Mouse (Mus musculus) ES-CJ7 (cell line): Measurements from ENCODE around the gene Gm20403.
"Not testable (repeated sequence)": the region's sequence is repeated elsewhere in the genome, so short reads cannot be mapped to it uniquely, and the experiment has no call there.

Source experiments
- DNase-seq: peaks from one replicate; pipeline ENCODE4 v3.0.0; 2011; ENCODE audit warnings: low read depth, low spot score

Gene Gm20403

DNA sequence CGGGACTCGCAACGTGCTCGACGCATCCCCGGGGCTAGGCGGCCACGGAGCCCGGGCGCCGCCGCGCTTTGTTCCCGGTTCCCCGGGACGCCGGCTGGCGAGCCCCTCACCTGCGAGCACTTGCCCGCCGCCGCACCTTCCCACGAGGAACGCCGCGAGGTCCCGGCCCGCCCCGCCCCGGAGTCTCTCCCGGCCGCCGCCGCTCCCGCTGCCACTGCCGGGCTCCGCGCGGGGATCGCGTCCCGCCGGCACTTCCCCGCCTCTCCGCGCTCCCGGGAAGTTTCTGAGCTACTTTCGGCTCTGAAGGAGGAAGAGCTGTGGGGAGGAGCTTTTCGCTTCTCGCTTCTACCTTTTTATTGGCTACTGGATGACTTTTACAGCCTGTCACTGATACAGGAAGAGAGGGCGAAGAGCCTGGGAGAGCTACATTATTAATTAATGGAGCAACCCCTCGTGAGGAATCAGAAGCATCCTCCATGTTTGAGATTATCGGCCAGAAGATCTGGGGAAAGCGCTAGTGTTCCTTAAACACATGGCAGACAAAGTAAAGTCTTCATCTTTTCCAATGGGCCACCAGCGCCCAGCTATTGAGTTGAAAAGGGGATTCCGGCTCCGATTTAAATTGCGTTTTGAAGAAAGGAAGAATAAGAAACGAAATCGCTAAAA is at the start of gene Gm20403:
Gene Gm20403 (minus strand): TSS at position 478 of the 666 bp plus-strand sequence.
- DNase-seq = peak; percentile 82

- no peak for DNase-seq
Measured at GRCm38 (mm10) chr12:55027088-55027487, 40.8 kb upstream of the Gm20403 start.

GRCm38 (mm10) chr12:55023284-55023683 is 37.0 kb upstream of the Gm20403 start:
- DNase-seq = no peak

DNA sequence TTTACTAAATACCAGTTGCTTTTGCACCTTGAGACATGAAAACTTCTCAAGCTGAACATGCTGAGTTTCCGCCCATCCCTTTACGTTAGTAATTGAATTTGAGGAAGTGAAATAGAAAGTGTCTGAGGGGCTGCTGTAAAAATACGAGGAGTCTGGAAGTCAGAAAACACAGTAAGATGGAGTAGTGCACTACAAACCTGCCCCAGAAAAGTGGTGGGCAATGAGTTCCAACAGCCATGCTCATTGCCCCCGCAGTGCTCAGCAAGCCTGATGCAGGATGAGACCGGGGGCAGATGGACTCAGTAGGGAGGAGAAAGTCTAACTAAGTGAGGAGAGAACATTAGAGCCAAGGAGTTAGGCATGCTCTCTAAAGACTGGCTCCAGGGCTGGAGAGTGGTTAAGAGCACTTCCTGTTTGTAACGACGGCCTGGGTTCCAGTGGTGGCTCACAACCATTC is 33.1 kb upstream of the Gm20403 start:
- DNase-seq = no peak

GRCm38 (mm10) chr12:55017119-55017721 is 30.9 kb upstream of the Gm20403 start:
- DNase-seq = no peak

DNA sequence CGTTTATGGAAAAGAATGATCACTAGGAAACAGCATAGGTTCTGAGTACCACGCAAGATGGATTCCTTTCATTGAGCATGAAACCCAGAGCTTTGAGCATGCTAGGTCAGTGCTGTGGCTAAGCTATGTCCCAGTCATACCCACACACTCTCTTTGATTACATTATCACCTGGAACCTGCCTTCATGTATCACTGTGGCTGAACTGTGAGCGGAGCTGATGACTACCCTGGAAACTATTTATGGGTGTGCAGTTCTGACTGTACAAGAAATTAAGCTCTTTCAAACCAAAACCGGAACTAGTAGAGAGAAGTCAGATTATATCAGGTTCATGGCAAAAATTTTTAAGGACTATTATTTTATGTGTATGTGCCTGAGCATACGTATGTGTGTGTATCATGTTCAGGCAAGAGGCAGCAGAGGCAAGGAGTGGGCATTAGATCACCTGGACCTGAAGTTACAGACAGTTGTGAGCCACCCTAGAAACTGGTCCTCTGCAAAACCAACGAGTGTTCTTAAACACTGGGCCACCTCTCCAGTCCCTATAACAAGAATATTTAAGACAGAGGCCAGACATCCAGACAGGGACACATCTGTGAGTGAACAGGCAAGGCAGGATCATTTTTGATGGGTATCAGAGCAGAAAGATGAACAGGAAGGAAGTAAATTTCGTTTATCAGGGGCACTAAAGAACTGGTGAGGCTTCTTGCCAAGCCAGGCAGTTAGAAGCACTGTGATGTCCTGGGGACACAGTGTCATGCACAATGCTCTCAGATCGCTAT is 30.2 kb upstream of the Gm20403 start:
- no peak for DNase-seq

GRCm38 (mm10) chr12:55015428-55015827 is 29.1 kb upstream of the Gm20403 start:
- no peak for DNase-seq

GRCm38 (mm10) chr12:55013626-55014398 is 27.5 kb upstream of the Gm20403 start, which contains the start of gene Baz1a:
TSS of gene Baz1a (minus strand) at chr12:55014348.
- no peak for DNase-seq

- DNase-seq = no peak
Measured at GRCm38 (mm10) chr12:55013031-55013430, 26.7 kb upstream of the Gm20403 start.

DNA sequence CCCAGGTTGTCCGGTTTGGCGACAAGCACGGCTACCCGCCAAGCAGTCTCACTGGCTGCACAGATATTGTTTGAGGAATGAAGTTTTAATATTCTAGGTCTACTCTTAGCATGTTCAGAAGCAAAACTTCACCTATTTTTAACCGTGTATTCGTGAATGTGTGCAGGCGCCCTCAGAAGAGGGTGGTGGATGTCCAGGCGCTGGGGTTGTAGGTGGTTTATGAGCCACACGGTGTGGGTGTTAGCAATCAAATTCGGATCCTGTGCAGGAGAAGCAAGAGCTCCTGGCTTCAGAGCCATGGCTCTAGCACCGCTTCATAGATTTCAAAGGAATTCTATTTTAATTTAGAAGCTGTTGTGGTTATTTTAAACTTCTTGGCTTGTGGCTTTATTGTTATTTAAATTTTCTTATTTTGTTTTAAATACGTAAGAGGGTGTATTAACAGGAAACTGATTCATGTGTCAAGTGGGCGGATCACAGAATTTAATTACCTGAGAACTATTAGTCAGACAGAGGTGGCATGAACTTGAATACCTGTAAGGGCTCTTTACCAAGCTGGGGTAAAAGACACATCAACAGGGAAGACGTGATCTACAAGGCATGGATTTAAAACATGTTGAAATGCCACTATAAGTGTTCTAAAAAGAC is 21.2 kb upstream of the Gm20403 start:
- DNase-seq = no peak

- no peak for DNase-seq
Measured at GRCm38 (mm10) chr12:55006071-55006470, 19.7 kb upstream of the Gm20403 start.

GRCm38 (mm10) chr12:55004396-55004795 is 18.1 kb upstream of the Gm20403 start:
- DNase-seq = no peak

DNA sequence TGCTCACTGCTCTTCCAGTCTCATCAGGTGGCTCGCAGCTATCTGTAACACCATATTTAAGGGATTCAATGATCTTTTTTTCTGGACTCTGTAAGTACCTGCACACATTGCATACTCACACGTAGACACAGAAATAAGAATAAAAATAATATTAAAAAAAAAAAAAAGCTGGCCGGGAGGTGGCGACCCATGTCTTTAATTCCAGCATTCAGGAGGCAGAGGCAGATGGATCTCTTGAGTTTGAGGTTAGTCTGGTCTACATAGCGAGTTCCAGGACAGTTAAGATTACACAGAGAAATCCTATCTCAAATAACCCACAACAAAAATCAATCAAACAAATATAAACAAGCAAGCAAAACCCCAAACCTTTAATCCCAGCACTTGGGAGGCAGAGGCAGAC is 17.5 kb upstream of the Gm20403 start:
- DNase-seq = no peak

GRCm38 (mm10) chr12:55002532-55002931 is 16.2 kb upstream of the Gm20403 start:
- not testable (repeated sequence) for DNase-seq

- DNase-seq = no peak
Measured at GRCm38 (mm10) chr12:54999016-54999690, 12.8 kb upstream of the Gm20403 start.

DNA sequence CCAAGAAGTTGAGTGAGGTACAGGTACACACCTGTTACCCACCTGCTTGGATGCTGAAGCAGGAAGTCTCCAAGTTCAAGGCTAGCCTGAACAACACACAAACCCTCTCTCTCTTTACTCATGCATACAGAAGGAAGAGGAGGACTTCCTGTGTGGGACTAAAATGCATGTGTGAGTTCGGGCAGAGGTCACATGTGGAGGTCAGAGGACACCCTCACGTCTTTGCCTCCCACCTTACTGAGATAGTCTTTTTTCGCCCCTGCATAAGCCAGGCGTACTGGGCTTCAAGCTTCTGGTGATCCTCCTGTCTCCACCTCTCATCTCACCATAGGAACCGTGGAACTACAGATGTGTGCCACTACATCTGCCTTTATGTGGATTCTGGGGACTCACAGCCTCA is 12.1 kb upstream of the Gm20403 start:
- DNase-seq = no peak

- no peak for DNase-seq
Measured at GRCm38 (mm10) chr12:54996979-54997474, 10.7 kb upstream of the Gm20403 start.

GRCm38 (mm10) chr12:54995965-54996364 is 9.6 kb upstream of the Gm20403 start:
- no peak for DNase-seq

- no peak for DNase-seq
Measured at GRCm38 (mm10) chr12:54994418-54994817, 8.1 kb upstream of the Gm20403 start.

GRCm38 (mm10) chr12:54994068-54994386 is 7.7 kb upstream of the Gm20403 start:
- no peak for DNase-seq
